Mouse (Mus musculus) central nervous system, embryonic 14 days (tissue): ENCODE measurements around the gene Magea6. TPM values are rescaled to one million over a fixed set of nuclear protein-coding genes. Genes with fewer than 3 reads are reported as not detected.

Source experiments
- polyA plus RNA-seq: library from polyadenylated mRNA; depleted of rRNA; stranded (reverse); fragments of >200 nt; gene quantifications from 2 replicates; pipeline ENCODE4 v1.2.3, GENCODE M21; 2012; rRNA removed

Gene Magea6
- not detected in 2 replicates for polyA plus RNA-seq

DNA sequence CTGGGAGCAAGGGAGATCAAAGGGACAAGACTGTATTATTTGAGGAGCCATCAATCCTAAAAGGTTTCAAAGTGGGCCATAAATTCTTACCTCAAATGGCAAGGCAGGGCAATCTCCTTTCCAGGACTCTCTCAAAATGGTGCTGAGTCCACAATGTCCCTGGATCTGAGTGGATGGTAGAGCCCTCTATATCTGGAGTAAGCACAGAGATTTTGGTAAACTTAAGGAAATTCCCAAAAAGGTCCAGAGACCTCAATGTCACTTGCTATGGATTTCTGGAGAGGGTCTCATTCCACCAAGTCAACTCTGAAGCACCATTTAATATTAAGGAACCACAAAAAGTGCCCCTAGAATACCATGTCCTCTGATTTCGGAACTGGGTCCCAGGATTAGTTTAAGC, at the start of gene Magea6:
Gene Magea6, minus strand, starts transcription at position 101 of the 400 bp plus-strand sequence.

DNA sequence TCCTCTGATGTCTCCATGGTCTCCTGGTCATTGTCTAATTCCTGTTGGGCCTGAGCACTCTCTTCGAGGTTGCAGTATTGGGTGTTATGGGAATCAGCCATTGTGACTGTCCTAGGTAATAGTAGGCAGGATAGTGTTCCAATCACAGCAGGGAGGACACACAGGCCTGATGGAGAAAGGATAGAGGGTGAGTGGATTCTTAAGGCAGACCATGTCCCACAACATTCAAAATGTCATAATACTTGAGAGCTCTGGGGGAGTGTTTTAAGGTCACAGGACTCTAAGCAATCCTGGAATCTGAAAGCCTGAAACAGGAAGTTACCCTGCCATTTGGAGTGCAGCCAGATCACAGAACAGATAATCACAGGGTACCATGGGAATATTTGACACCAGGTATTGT, 13.6 kb upstream of the Magea6 start, which contains the start of gene Magea3:
Gene Magea3, minus strand, starts transcription at position 101 of the 400 bp plus-strand sequence.

DNA sequence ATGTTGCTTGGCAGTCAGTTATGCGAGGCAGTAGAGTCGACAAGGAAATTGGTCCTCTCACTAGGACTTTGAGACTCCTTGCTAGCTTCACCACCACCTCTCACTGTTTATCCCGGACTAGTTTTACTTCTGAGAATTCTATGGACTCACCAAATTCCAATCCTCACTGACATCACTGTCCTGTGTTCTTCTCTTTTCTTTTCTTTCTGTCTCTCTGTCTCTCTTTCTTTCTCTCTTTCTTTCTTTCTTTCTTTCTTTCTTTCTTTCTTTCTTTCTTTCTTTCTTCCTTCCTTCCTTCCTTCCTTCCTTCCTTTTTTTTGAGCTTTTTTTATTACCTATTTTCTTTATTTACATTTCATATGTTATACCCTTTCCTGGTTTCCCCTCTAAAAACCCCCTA, 45.6 kb downstream of the Magea6 start, which contains the start of gene Cldn34b1:
Gene Cldn34b1, minus strand, starts transcription at position 101 of the 400 bp plus-strand sequence.

Other genes with a start within 250 kb of the Magea6 start
- gene Cldn34b1, start 45.7 kb downstream of the Magea6 start, polyA plus RNA-seq: not detected in 2 replicates
- not detected in 2 replicates for gene Magea3, start 13.5 kb upstream of the Magea6 start, polyA plus RNA-seq
- gene Magea8, start 59.9 kb upstream of the Magea6 start, polyA plus RNA-seq: not detected in 2 replicates
- not detected in 2 replicates for gene Magea5, start 127.2 kb upstream of the Magea6 start, polyA plus RNA-seq
- gene Magea1, start 153.8 kb upstream of the Magea6 start, polyA plus RNA-seq: not detected in 2 replicates
- not detected in 2 replicates for gene Magea2, start 157.7 kb upstream of the Magea6 start, polyA plus RNA-seq
- not detected in 2 replicates for gene Cldn34b2, start 192.4 kb upstream of the Magea6 start, polyA plus RNA-seq